Mouse (Mus musculus) midbrain, embryonic 14.5 days (tissue): ENCODE data around the gene Dmtf1. TPM values are rescaled to one million over a fixed set of nuclear protein-coding genes. Genes with fewer than 3 reads are reported as not detected.

Source experiments
- ATAC-seq: fragments of 200-750 bp; cut with Nextera tagmentation; 2 replicates; pipeline ENCODE4 v1.8.0; 2017; ENCODE audit warnings: moderate number of reproducible peaks, moderate library complexity; ENCODE audit not compliant: low FRiP score, low TSS enrichment
- DNase-seq: peaks from one replicate; pipeline ENCODE4 v3.0.0-alpha.2; 2015
- H3K27ac ChIP-seq: fragments of 300-500 bp; sonication (generic); replicated peaks from 2 replicates; pipeline ENCODE4 v1.5.1; 2014; ENCODE audit warnings: mild to moderate bottlenecking, low read depth, low read length, moderate library complexity
- H3K27me3 ChIP-seq: fragments of 300-500 bp; sonication (generic); 2 replicates; pipeline ENCODE4 v1.6.1; 2014; ENCODE audit warnings: low read length, control low read depth, mixed read lengths; ENCODE audit not compliant: control insufficient read depth, insufficient read depth
- H3K36me3 ChIP-seq: fragments of 300-500 bp; sonication (generic); 2 replicates; pipeline ENCODE4 v1.6.1; 2014; ENCODE audit warnings: low read length, control low read depth; ENCODE audit not compliant: control insufficient read depth, insufficient read depth
- H3K4me1 ChIP-seq: fragments of 300-500 bp; sonication (generic); 2 replicates; pipeline ENCODE4 v1.6.1; 2014; ENCODE audit warnings: mild to moderate bottlenecking, antibody characterized with exemption, low read length, control low read depth; ENCODE audit not compliant: control insufficient read depth, insufficient read depth
- H3K4me2 ChIP-seq: fragments of 300-500 bp; sonication (generic); 2 replicates; pipeline ENCODE4 v1.6.1; 2014; ENCODE audit warnings: mild to moderate bottlenecking, low read length, moderate library complexity
- H3K4me3 ChIP-seq: fragments of 300-500 bp; sonication (generic); replicated peaks from 2 replicates; pipeline ENCODE4 v1.5.1; 2014; ENCODE audit warnings: low read depth, low read length
- H3K9ac ChIP-seq: fragments of 300-500 bp; sonication (generic); replicated peaks from 2 replicates; pipeline ENCODE4 v1.6.1; 2014; ENCODE audit warnings: mild to moderate bottlenecking, low read length, moderate library complexity
- H3K9me3 ChIP-seq: fragments of 300-500 bp; sonication (generic); 2 replicates; pipeline ENCODE4 v1.6.1; 2016; ENCODE audit warnings: low read length, control low read depth, mixed read lengths; ENCODE audit not compliant: control insufficient read depth
- WGBS: fragments of 180-500 bp; shearing (Covaris S2); extraction: QIAGEN DNeasy Blood & Tissue Kit; methylation state at CpG from one replicate; pipeline ENCODE4 v1.1.7; 2014; 5-methylcytosine and 5-hydroxymethylcytosine counted together
- polyA plus RNA-seq: library from polyadenylated mRNA; unstranded; fragments of >200 nt; fragmentation: Nextera tagmentation; extraction: Ambion mirVana; gene quantifications from 2 replicates; pipeline ENCODE4 v1.2.1, GENCODE M21; 2014

Gene Dmtf1
- polyA plus RNA-seq, 1 experiment from 2014 or later: 72.8 TPM

DNA sequence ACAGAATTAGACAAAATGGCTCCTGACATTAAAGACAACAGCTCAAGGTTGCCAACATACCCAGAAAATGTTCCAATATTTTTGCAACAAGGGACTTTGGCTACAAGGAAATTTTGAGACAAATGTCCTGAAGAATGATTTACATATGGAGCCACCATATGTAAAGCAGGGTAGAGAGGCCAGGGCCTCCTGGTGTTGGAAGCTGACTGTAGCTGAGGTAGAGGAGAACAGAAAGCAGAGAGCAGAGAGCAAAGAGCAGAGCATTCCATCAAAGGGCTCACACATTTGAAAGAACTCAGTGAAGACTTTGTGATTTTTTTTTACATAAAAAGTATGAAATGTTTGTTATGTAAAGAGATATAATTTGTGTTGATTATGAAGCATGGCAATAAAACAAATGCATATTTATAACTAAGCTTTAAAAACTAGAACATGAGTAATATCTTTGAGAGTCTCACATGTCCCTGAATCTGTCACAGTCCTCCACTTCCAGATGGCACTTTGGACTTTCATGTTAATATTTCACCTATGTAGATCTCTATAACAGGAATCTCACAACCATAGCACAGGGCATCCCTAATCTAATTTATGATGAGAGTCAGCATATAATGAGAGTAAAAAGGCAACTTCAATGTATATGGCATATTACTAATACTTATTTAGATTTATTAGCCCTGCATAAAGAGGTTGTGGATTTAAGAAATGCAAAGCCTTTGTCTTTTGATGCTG lies 81.6 kb downstream of the Dmtf1 start:
- H3K9me3 ChIP-seq: no peaks in the 10 kb centered on the region; the same call in 1 of the 2 replicates
- H3K27ac ChIP-seq: no peak overlapping the region
- no peaks in the 10 kb centered on the region for H3K36me3 ChIP-seq
- DNase-seq (no peak), ATAC-seq (no peak)
- H3K4me1 ChIP-seq: no peaks in the 10 kb centered on the region
- no peaks in the 10 kb centered on the region for H3K27me3 ChIP-seq
- H3K4me3 ChIP-seq: no peak overlapping the region
- H3K4me2 ChIP-seq: no peak overlapping the region
- H3K9ac ChIP-seq: no peak overlapping the region

DNA sequence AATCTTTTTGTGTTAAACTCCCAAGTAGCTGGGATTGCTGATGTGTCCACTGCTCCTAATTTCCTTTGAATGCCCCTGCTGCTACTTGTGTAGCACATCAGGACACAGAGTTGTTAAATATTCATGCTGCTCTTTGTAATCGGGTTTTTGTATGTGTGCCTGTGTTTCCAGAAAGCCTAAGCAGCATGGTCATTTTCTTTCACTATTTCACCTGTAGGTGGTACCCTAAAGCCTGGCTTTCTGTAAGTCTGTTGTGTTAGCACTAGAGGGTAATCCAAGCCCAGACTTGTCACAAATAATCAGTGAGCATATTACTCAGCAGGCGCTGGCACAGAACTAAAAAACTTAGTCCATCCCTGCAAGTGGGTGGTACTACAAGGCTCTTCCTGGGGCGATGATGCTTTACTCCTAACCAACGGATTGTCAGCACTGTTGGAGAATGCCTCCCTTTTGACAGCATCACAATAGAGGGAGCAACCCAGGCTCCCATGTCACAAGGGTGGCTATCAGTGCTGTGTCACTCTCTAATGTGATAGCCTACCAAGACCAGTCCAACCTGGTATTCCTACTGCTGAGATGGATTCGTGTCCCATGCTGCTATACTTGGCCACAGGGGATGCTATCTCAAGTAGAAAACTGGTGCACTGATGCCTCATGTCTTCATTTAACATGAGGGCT lies 88.3 kb downstream of the Dmtf1 start:
- H3K27ac ChIP-seq: no peak overlapping the region
- ATAC-seq: no peak; the same call in 1 of the 2 replicates
- DNase-seq: peak; percentile 36
- no peaks in the 10 kb centered on the region for H3K4me1 ChIP-seq
- H3K36me3 ChIP-seq: no peaks in the 10 kb centered on the region
- WGBS: 35% methylated on average over 5 of the region's 5 CpGs
- H3K9me3 ChIP-seq: no peaks in the 10 kb centered on the region
- no peaks in the 10 kb centered on the region for H3K27me3 ChIP-seq
- no peak overlapping the region for H3K4me2 ChIP-seq
- no peak overlapping the region for H3K9ac ChIP-seq
- no peak overlapping the region for H3K4me3 ChIP-seq

DNA sequence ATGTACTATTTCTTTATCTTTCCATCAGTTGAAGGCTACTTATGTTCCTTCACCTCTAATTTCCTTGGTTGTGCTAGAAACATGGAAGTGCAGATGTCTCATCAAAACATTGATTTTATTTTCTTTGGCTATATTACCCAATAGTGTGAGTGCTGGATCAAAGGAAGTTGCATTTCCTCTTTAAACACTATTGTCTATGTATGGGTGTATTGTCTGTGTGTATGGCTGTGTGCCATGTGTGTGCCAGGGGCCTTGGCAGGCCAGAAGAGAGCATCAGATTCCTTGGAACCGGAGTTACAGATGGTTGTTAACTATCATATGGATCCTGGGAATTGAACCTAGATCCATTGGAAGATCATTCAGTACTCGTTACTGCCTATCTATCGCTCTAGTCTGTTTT lies 90.2 kb downstream of the Dmtf1 start:
- no peak overlapping the region for H3K4me3 ChIP-seq

DNA sequence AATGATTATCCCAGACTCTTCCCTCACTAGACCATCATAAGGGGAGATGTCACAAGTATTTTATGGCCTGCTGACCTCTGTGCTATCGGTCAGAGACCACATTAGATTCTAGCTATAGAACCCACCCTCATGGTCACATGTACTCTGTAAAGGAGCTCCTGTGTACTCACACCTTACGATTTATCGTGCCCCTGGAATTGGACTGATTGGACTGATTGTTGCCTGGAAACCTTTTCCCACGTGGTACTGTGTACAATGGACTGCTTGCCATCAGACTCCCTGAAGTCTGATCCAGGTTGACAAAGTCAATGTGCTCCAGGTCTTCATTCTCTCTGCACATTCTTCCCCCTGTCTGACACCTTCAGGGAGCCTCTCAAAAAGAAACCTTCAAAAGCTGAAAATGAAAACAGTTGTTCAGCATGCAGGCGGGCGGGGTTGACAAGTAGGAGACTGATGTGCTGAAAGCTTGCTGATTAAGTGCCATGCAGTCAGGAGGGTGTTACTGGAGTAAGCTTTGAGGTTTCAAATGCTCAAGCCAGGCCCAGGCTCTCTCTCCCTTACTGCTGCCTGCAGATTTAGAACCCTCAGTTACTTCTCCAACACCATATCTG lies 91.9 kb downstream of the Dmtf1 start:
- 80% methylated on average over 6 of the region's 6 CpGs for WGBS

More for the DNA sequence above, 90.2 kb downstream of the Dmtf1 start:
- Histone ChIP-seq H3K4me2 (no peak overlapping the region), H3K9ac (no peak overlapping the region), H3K27me3 (no peaks in the 10 kb centered on the region), H3K36me3 (no peaks in the 10 kb centered on the region), H3K27ac (no peak overlapping the region), H3K9me3 (no peaks in the 10 kb centered on the region), H3K4me1 (no peaks in the 10 kb centered on the region)
- ATAC-seq (no peak), DNase-seq (no peak)
- WGBS: 99% methylated on average over 3 of the region's 3 CpGs

DNA sequence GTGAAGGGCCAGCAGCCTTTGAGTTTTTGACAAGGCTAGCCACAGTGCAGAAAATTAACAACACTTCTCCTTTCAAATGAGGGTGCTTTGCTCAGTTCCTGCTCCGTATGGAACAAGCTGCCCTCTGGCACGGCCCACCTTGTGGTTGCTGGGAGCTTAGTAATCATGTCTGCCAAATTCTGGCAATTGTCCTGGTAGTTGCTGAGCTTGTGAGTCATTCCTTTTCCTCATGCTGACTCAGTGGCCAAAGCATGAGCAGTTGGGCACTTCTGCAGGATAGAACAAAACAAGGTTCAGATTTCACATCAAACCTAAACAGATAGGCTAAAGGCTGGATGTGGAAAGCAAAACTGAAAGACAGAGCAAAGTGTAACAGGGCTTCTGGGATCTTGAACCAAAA lies 92.7 kb downstream of the Dmtf1 start:
- no peaks in the 10 kb centered on the region for H3K27me3 ChIP-seq
- DNase-seq (no peak), ATAC-seq (no peak)
- no peak overlapping the region for H3K4me2 ChIP-seq
- 53% methylated on average over 2 of the region's 2 CpGs for WGBS
- H3K4me1 ChIP-seq: no peaks in the 10 kb centered on the region
- no peak overlapping the region for H3K9ac ChIP-seq
- H3K36me3 ChIP-seq: no peaks in the 10 kb centered on the region
- H3K27ac ChIP-seq: no peak overlapping the region
- no peak overlapping the region for H3K4me3 ChIP-seq
- no peaks in the 10 kb centered on the region for H3K9me3 ChIP-seq

More for the DNA sequence above, 91.9 kb downstream of the Dmtf1 start:
- no peak for ATAC-seq
- no peaks in the 10 kb centered on the region for H3K36me3 ChIP-seq
- H3K27ac ChIP-seq: no peak overlapping the region
- DNase-seq: no peak
- H3K4me1 ChIP-seq: no peaks in the 10 kb centered on the region
- no peaks in the 10 kb centered on the region for H3K27me3 ChIP-seq
- no peak overlapping the region for H3K4me3 ChIP-seq
- H3K4me2 ChIP-seq: no peak overlapping the region
- no peaks in the 10 kb centered on the region for H3K9me3 ChIP-seq
- H3K9ac ChIP-seq: no peak overlapping the region

Other genes with a start within 250 kb of the Dmtf1 start
- gene Crot, start 164.5 kb downstream of the Dmtf1 start, polyA plus RNA-seq: 14.2 and 21.1 TPM in 2 replicates
- 11.9 and 14.9 TPM in 2 replicates for gene Tmem243, start 61.1 kb downstream of the Dmtf1 start, polyA plus RNA-seq
- 24.9 and 26.8 TPM in 2 replicates for gene 9330182L06Rik, start 104.3 kb upstream of the Dmtf1 start, polyA plus RNA-seq